Mouse (Mus musculus) forebrain, postnatal 0 days (tissue): ENCODE results near the gene Enah. TPM values are rescaled to one million over a fixed set of nuclear protein-coding genes. Genes with fewer than 3 reads are reported as not detected.
A peak's percentile ranks its signal among the peaks of the same experiment; 100 is the strongest.

ENCODE experiments used
- ATAC-seq: fragments of 200-750 bp; cut with Nextera tagmentation; 2 replicates; pipeline ENCODE4 v1.8.0; 2017; ENCODE audit warnings: mild to moderate bottlenecking, moderate library complexity
- DNase-seq: peaks from one replicate; pipeline ENCODE4 v3.0.0-alpha.2; 2015
- H3K27ac ChIP-seq: fragments of 300-500 bp; sonication (generic); 2 replicates; pipeline ENCODE4 v1.5.1; 2014; ENCODE audit warnings: low read depth, mild to moderate bottlenecking, antibody characterized with exemption, low read length, moderate library complexity, mixed read lengths
- H3K27me3 ChIP-seq: fragments of 300-500 bp; sonication (generic); 2 replicates; pipeline ENCODE4 v1.6.1; 2014; ENCODE audit warnings: mild to moderate bottlenecking, low read length, mixed read lengths; ENCODE audit not compliant: insufficient read depth
- H3K36me3 ChIP-seq: fragments of 300-500 bp; sonication (generic); 2 replicates; pipeline ENCODE4 v1.6.1; 2014; ENCODE audit warnings: mild to moderate bottlenecking, moderate library complexity; ENCODE audit not compliant: insufficient read depth
- H3K4me1 ChIP-seq: fragments of 300-500 bp; sonication (generic); 2 replicates; pipeline ENCODE4 v1.6.1; 2014; ENCODE audit warnings: antibody characterized with exemption; ENCODE audit not compliant: insufficient read depth
- H3K4me2 ChIP-seq: fragments of 300-500 bp; sonication (generic); 2 replicates; pipeline ENCODE4 v1.6.1; 2014; ENCODE audit warnings: low read depth, mild to moderate bottlenecking, moderate library complexity
- H3K4me3 ChIP-seq: fragments of 300-500 bp; sonication (generic); 2 replicates; pipeline ENCODE4 v1.5.1; 2014; ENCODE audit warnings: low read depth, low read length, mixed read lengths
- H3K9ac ChIP-seq: fragments of 300-500 bp; sonication (generic); 2 replicates; pipeline ENCODE4 v1.6.1; 2014; ENCODE audit warnings: mild to moderate bottlenecking
- H3K9me3 ChIP-seq: fragments of 300-500 bp; sonication (generic); 2 replicates; pipeline ENCODE4 v1.6.1; 2016; ENCODE audit warnings: low read length
- CTCF ChIP-seq: sonication (generic); IDR thresholded peaks from 2 replicates; pipeline ENCODE4 v1.5.1; 2016; ENCODE audit warnings: antibody characterized with exemption, control low read depth, low read depth
- WGBS: fragments of 180-500 bp; shearing (Covaris S2); extraction: QIAGEN DNeasy Blood & Tissue Kit; methylation state at CpG from one replicate; pipeline ENCODE4 v1.1.7; 2014; 5-methylcytosine and 5-hydroxymethylcytosine counted together
- polyA plus RNA-seq: library from polyadenylated mRNA; unstranded; fragments of >200 nt; fragmentation: Nextera tagmentation; extraction: Ambion mirVana; gene quantifications from 2 replicates; pipeline ENCODE4 v1.2.1, GENCODE M21; 2015
- total RNA-seq: library from RNA; depleted of rRNA; stranded (reverse); fragments of >200 nt; gene quantifications from 2 replicates; pipeline ENCODE4 v1.2.3, GENCODE M21; 2014

The Enah gene
- total and polyA plus RNA-seq, 2 experiments from 2014 or later, result 16.0 to 88.0 TPM

- no peak overlapping the region for H3K9ac ChIP-seq
- 78% methylated on average over 1 of the region's 1 CpGs for WGBS
Observed at GRCm38 (mm10) chr1:181985880-181986279, 33.9 kb downstream of the Enah start.

GRCm38 (mm10) chr1:181984811-181985210 lies 35.0 kb downstream of the Enah start:
- Histone ChIP-seq H3K27me3 (no peaks in the 10 kb centered on the region), H3K4me3 (no peak overlapping the region), H3K4me2 (no peak overlapping the region), H3K36me3 (no peaks in the 10 kb centered on the region), H3K9ac (no peak overlapping the region), H3K27ac (no peak overlapping the region), H3K4me1 (0 out of 2 replicates have a peak, but pooled peaks cover 3% of the 10 kb centered on the region), H3K9me3 (no peaks in the 10 kb centered on the region)
- 91% methylated on average over 2 of the region's 2 CpGs for WGBS
- no peak for TF ChIP-seq CTCF
- ATAC-seq (no peak), DNase-seq (no peak)

More at GRCm38 (mm10) chr1:181985880-181986279, 33.9 kb downstream of the Enah start:
- Histone ChIP-seq H3K4me2 (no peak overlapping the region), H3K4me1 (0 out of 2 replicates have a peak, but pooled peaks cover under 1% of the 10 kb centered on the region), H3K9me3 (no peaks in the 10 kb centered on the region), H3K36me3 (no peaks in the 10 kb centered on the region), H3K4me3 (no peak overlapping the region), H3K27ac (no peak overlapping the region), H3K27me3 (no peaks in the 10 kb centered on the region)
- ATAC-seq, result no peak
- DNase-seq, result no peak
- no peak for TF ChIP-seq CTCF

GRCm38 (mm10) chr1:181980017-181980719 lies 39.6 kb downstream of the Enah start:
- Histone ChIP-seq H3K9ac (no peak overlapping the region), H3K36me3 (no peaks in the 10 kb centered on the region), H3K4me2 (no peak overlapping the region; the same call in 1 of the 2 replicates), H3K27ac (peak overlapping the region; percentile 35; the same call in 1 of the 2 replicates), H3K27me3 (no peaks in the 10 kb centered on the region), H3K4me3 (no peak overlapping the region), H3K4me1 (0 out of 2 replicates have a peak, but pooled peaks cover 7% of the 10 kb centered on the region), H3K9me3 (no peaks in the 10 kb centered on the region)
- TF ChIP-seq CTCF, result no peak
- ATAC-seq, result peak; percentile 87
- peak; percentile 85 for DNase-seq
- WGBS, result 45% methylated on average over 14 of the region's 14 CpGs

- no peak for DNase-seq
Observed at GRCm38 (mm10) chr1:181975510-181975909, 44.3 kb downstream of the Enah start.

GRCm38 (mm10) chr1:181974897-181975296 lies 44.9 kb downstream of the Enah start:
- H3K36me3 ChIP-seq, result no peaks in the 10 kb centered on the region
- no peak for TF ChIP-seq CTCF
- H3K4me3 ChIP-seq, result no peak overlapping the region
- no peak for DNase-seq
- no peak overlapping the region for H3K9ac ChIP-seq
- H3K27ac ChIP-seq, result no peak overlapping the region
- H3K27me3 ChIP-seq, result no peaks in the 10 kb centered on the region
- no peak overlapping the region for H3K4me2 ChIP-seq
- H3K4me1 ChIP-seq, result 0 out of 2 replicates have a peak, but pooled peaks cover 4% of the 10 kb centered on the region
- H3K9me3 ChIP-seq, result no peaks in the 10 kb centered on the region
- no peak for ATAC-seq

More at GRCm38 (mm10) chr1:181975510-181975909, 44.3 kb downstream of the Enah start:
- Histone ChIP-seq H3K4me3 (no peak overlapping the region), H3K27me3 (no peaks in the 10 kb centered on the region), H3K27ac (no peak overlapping the region), H3K36me3 (no peaks in the 10 kb centered on the region), H3K4me1 (0 out of 2 replicates have a peak, but pooled peaks cover 4% of the 10 kb centered on the region), H3K4me2 (no peak overlapping the region), H3K9me3 (no peaks in the 10 kb centered on the region), H3K9ac (no peak overlapping the region)
- 67% methylated on average over 3 of the region's 3 CpGs for WGBS
- TF ChIP-seq CTCF, result no peak
- no peak for ATAC-seq

GRCm38 (mm10) chr1:181965277-181965676 lies 54.5 kb downstream of the Enah start:
- no peaks in the 10 kb centered on the region; the same call in 1 of the 2 replicates for H3K36me3 ChIP-seq
- no peak for TF ChIP-seq CTCF
- 92% methylated on average over 1 of the region's 1 CpGs for whole genome bisulfite sequencing

GRCm38 (mm10) chr1:181963827-181964226 lies 56.0 kb downstream of the Enah start:
- no peaks in the 10 kb centered on the region for H3K9me3 ChIP-seq
- H3K4me2 ChIP-seq, result no peak overlapping the region
- no peaks in the 10 kb centered on the region; the same call in 1 of the 2 replicates for H3K36me3 ChIP-seq
- no peak overlapping the region for H3K27ac ChIP-seq
- no peak for TF ChIP-seq CTCF
- H3K4me3 ChIP-seq, result no peak overlapping the region
- H3K9ac ChIP-seq, result no peak overlapping the region
- DNase-seq (no peak), ATAC-seq (no peak)
- H3K27me3 ChIP-seq, result no peaks in the 10 kb centered on the region
- H3K4me1 ChIP-seq, result 0 out of 2 replicates have a peak, but pooled peaks cover 3% of the 10 kb centered on the region
- WGBS, result 79% methylated on average over 3 of the region's 3 CpGs

More at GRCm38 (mm10) chr1:181965277-181965676, 54.5 kb downstream of the Enah start:
- Histone ChIP-seq H3K4me1 (0 out of 2 replicates have a peak, but pooled peaks cover 3% of the 10 kb centered on the region), H3K27me3 (no peaks in the 10 kb centered on the region), H3K9me3 (no peaks in the 10 kb centered on the region), H3K4me2 (no peak overlapping the region), H3K9ac (no peak overlapping the region), H3K27ac (no peak overlapping the region), H3K4me3 (no peak overlapping the region)
- DNase-seq (no peak), ATAC-seq (no peak)
